Mouse (Mus musculus): ENCODE results near the gene Hmgxb4.
"Not testable (repeated sequence)": the region's sequence is repeated elsewhere in the genome, so short reads cannot be mapped to it uniquely, and the experiment has no call there.

Hmgxb4 gene

GRCm38 (mm10) chr8:74993081-74993474, at the start of gene Hmgxb4:
Gene Hmgxb4, plus strand, starts transcription at chr8:74993356.
- no peak for DNase-seq

GRCm38 (mm10) chr8:74949445-74949844, 43.7 kb upstream of the Hmgxb4 start:
- no peak for DNase-seq

- DNase-seq: no peak
Observed at GRCm38 (mm10) chr8:74963983-74964382, 29.2 kb upstream of the Hmgxb4 start.

GRCm38 (mm10) chr8:74970286-74970685, 22.9 kb upstream of the Hmgxb4 start:
- DNase-seq: not testable (repeated sequence)

- no peak for DNase-seq
Observed at GRCm38 (mm10) chr8:74971636-74972035, 21.5 kb upstream of the Hmgxb4 start.

- no peak for DNase-seq
Observed at GRCm38 (mm10) chr8:74972322-74972883, 20.8 kb upstream of the Hmgxb4 start.

GRCm38 (mm10) chr8:74973121-74973869, 19.9 kb upstream of the Hmgxb4 start:
- no peak for DNase-seq

GRCm38 (mm10) chr8:74973904-74974303, 19.3 kb upstream of the Hmgxb4 start:
- DNase-seq: no peak

- DNase-seq: no peak
Observed at GRCm38 (mm10) chr8:74977427-74977826, 15.7 kb upstream of the Hmgxb4 start.

- no peak for DNase-seq
Observed at GRCm38 (mm10) chr8:74980060-74980710, 13.0 kb upstream of the Hmgxb4 start.

GRCm38 (mm10) chr8:74980711-74981062, 12.5 kb upstream of the Hmgxb4 start:
- peak; percentile 51 to 69 for DNase-seq

- DNase-seq: no peak
Observed at GRCm38 (mm10) chr8:74981809-74982208, 11.3 kb upstream of the Hmgxb4 start.

- DNase-seq: no peak
Observed at GRCm38 (mm10) chr8:74987436-74987835, 5.7 kb upstream of the Hmgxb4 start.

- peak in 1 of 2 experiments; percentile 32 for DNase-seq
Observed at GRCm38 (mm10) chr8:74990021-74990420, 3.1 kb upstream of the Hmgxb4 start.

- peak; percentile 89 to 94 for DNase-seq
Observed at GRCm38 (mm10) chr8:74993475-74994451, 607 bp downstream of the Hmgxb4 start.

GRCm38 (mm10) chr8:74994540-74994939, 1.4 kb downstream of the Hmgxb4 start:
- DNase-seq: no peak

GRCm38 (mm10) chr8:75000431-75000830, 7.3 kb downstream of the Hmgxb4 start:
- no peak for DNase-seq

GRCm38 (mm10) chr8:75008826-75009225, 15.7 kb downstream of the Hmgxb4 start:
- DNase-seq: no peak

GRCm38 (mm10) chr8:75013557-75013956, 20.4 kb downstream of the Hmgxb4 start:
- no peak for DNase-seq

- no peak for DNase-seq
Observed at GRCm38 (mm10) chr8:75013964-75014363, 20.8 kb downstream of the Hmgxb4 start.

GRCm38 (mm10) chr8:75015981-75016380, 22.8 kb downstream of the Hmgxb4 start:
- DNase-seq: no peak

GRCm38 (mm10) chr8:75016422-75016821, 23.3 kb downstream of the Hmgxb4 start:
- no peak for DNase-seq

Data from kidney, postnatal 25 days (tissue).